ENCODE assay signal across 16 mouse cellular contexts in the genomic region with DNA sequence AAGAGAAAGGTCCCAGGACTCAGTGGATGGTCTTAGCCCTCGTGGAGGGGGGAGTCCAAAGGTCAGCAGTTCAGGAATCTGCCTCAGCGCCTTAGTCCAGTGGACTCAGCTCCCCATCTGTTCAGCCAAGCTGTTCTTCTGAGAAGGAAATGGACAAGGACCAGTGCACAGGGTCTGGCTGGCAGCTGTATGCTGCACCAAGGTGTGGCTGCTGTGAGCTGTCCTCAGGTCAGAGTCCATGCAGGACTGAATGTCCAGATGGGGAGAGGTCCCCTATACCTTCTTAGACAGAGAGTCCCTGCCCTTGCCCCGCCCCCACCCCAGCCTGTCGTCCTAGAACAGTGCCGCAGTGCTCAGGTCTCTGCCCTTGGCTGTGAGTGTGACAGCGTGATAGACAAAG. TPM values are rescaled to one million over a fixed set of nuclear protein-coding genes. Genes with fewer than 3 reads are reported as not detected.
DNase-seq lines count a peak whose midpoint lies in the region; ATAC-seq and TF ChIP-seq lines count a peak whose summit lies in the region.
"Had no signal": no experiment of that assay in that cellular context is flagged by ENCODE, and none has a peak within 500 bp of the region (broad histone marks: within the 10 kb centered on the region; RNA-seq: fewer than 3 reads in every experiment).

No protein-coding gene starts in this region.

- no peak for TF ChIP-seq POLR2A in heart, adult 2 months (IDR thresholded peaks at IDR 0.05; ENCODE audit: insufficient read depth, low read depth, low read length)
- no peak for TF ChIP-seq POLR2A in lung, adult 2 months (IDR thresholded peaks at IDR 0.05; ENCODE audit: borderline replicate concordance, extremely low read depth, low read depth, low read length)

- H3K9ac ChIP-seq in heart, embryonic 12.5 days, result 0 out of 2 replicates have a peak overlapping the region, but pooled peaks have one; percentile 8
- no peak overlapping the region for H3K9ac ChIP-seq in heart, adult 2 months (ENCODE audit: low read depth, low read length)
- H3K9ac ChIP-seq in intestine, embryonic 15.5 days, result no peak overlapping the region
- H3K9ac ChIP-seq in kidney, embryonic 15.5 days, result no peak overlapping the region
- no peak overlapping the region for H3K9ac ChIP-seq in liver, postnatal 0 days (replicated peaks)
- H3K9ac ChIP-seq: hindbrain, embryonic 14.5 days; limb, embryonic 15.5 days; neural tube, embryonic 15.5 days had no signal

- no peak for DNase-seq in heart, adult 2 months
- no peak for DNase-seq in liver, postnatal 0 days
- no peak for DNase-seq in lung, adult 2 months
- DNase-seq: adrenal gland, postnatal 25 days; cerebellum, adult 9-10 months; heart, postnatal 10 days; thymus, adult 2 months had no signal

- peaks cover 36% of the 10 kb centered on the region for H3K27me3 ChIP-seq in heart, embryonic 12.5 days (replicated peaks)
- H3K27me3 ChIP-seq in heart, adult 2 months (ENCODE audit: control insufficient read depth, insufficient read depth, low read length), result no peaks in the 10 kb centered on the region
- H3K27me3 ChIP-seq in intestine, embryonic 15.5 days (replicated peaks), result no peaks in the 10 kb centered on the region
- peaks cover 53% of the 10 kb centered on the region for H3K27me3 ChIP-seq in kidney, embryonic 15.5 days
- no peaks in the 10 kb centered on the region for H3K27me3 ChIP-seq in liver, postnatal 0 days (ENCODE audit: insufficient read depth, low read length)

- no peak overlapping the region for H3K4me2 ChIP-seq in heart, embryonic 12.5 days
- no peak overlapping the region for H3K4me2 ChIP-seq in intestine, embryonic 15.5 days (replicated peaks)
- no peak overlapping the region for H3K4me2 ChIP-seq in kidney, embryonic 15.5 days
- no peak overlapping the region for H3K4me2 ChIP-seq in liver, postnatal 0 days (ENCODE audit: low read depth, low read length)
- H3K4me2 ChIP-seq: hindbrain, embryonic 14.5 days; limb, embryonic 15.5 days; neural tube, embryonic 15.5 days had no signal

- intact Hi-C loops in heart, adult 2 months (cut with DNase I), result no loop called here

- no peaks in the 10 kb centered on the region for H3K36me3 ChIP-seq in heart, embryonic 12.5 days
- H3K36me3 ChIP-seq in heart, adult 2 months (ENCODE audit: control insufficient read depth, insufficient read depth, low read length), result no peaks in the 10 kb centered on the region
- no peaks in the 10 kb centered on the region for H3K36me3 ChIP-seq in intestine, embryonic 15.5 days
- H3K36me3 ChIP-seq in kidney, embryonic 15.5 days, result no peaks in the 10 kb centered on the region
- H3K36me3 ChIP-seq in liver, postnatal 0 days (replicated peaks; ENCODE audit: insufficient read depth, low read length), result no peaks in the 10 kb centered on the region
- H3K36me3 ChIP-seq: limb, embryonic 15.5 days; neural tube, embryonic 15.5 days had no signal

- TF ChIP-seq EP300 in heart, adult 2 months (IDR thresholded peaks at IDR 0.05; ENCODE audit: insufficient read depth, low read depth, low read length), result no peak
- TF ChIP-seq EP300 in liver, postnatal 0 days (IDR thresholded peaks at IDR 0.05; ENCODE audit: low read depth), result no peak

- no peaks in the 10 kb centered on the region for H3K79me2 ChIP-seq in heart, adult 2 months (replicated peaks; ENCODE audit: control insufficient read depth, insufficient read depth, low read length)

- ATAC-seq in heart, embryonic 12.5 days (ENCODE audit: insufficient number of reproducible peaks, low FRiP score), result no peak
- peak; percentile 81 for ATAC-seq in intestine, embryonic 15.5 days
- peak; percentile 77 for ATAC-seq in kidney, embryonic 15.5 days (replicated peaks; ENCODE audit: low FRiP score)
- no peak for ATAC-seq in liver, postnatal 0 days
- no peak for ATAC-seq in granulocyte monocyte progenitor cell, adult 5-6 weeks (replicated peaks; ENCODE audit: poor library complexity, severe bottlenecking)
- ATAC-seq in activated CD4-positive, CD25-positive, alpha-beta regulatory T cell, adult 4 months, result no peak
- ATAC-seq: lung, postnatal 0 days had no signal

- H3K4me3 ChIP-seq in heart, embryonic 12.5 days, result no peak overlapping the region
- H3K4me3 ChIP-seq in heart, adult 2 months, result no peak overlapping the region
- H3K4me3 ChIP-seq in intestine, embryonic 15.5 days (replicated peaks), result no peak overlapping the region
- no peak overlapping the region for H3K4me3 ChIP-seq in kidney, embryonic 15.5 days (replicated peaks)
- no peak overlapping the region for H3K4me3 ChIP-seq in liver, postnatal 0 days (ENCODE audit: low read depth, low read length)
- no peak overlapping the region for H3K4me3 ChIP-seq in lung, adult 2 months (replicated peaks; ENCODE audit: extremely low read depth, low read depth, low read length)
- H3K4me3 ChIP-seq: limb, embryonic 15.5 days; neural tube, embryonic 15.5 days had no signal

- no peak overlapping the region for H3K27ac ChIP-seq in heart, embryonic 12.5 days (ENCODE audit: poor library complexity, severe bottlenecking)
- no peak overlapping the region for H3K27ac ChIP-seq in heart, adult 2 months
- peak overlapping the region; percentile 64 for H3K27ac ChIP-seq in intestine, embryonic 15.5 days
- H3K27ac ChIP-seq in kidney, embryonic 15.5 days, result peak overlapping the region; percentile 89
- H3K27ac ChIP-seq in liver, postnatal 0 days (ENCODE audit: low read depth), result peak overlapping the region; percentile 55
- H3K27ac ChIP-seq: hindbrain, embryonic 14.5 days; limb, embryonic 15.5 days; neural tube, embryonic 15.5 days had no signal

- no peaks in the 10 kb centered on the region for H3K9me3 ChIP-seq in heart, embryonic 12.5 days (replicated peaks)
- H3K9me3 ChIP-seq in intestine, embryonic 15.5 days, result no peaks in the 10 kb centered on the region
- H3K9me3 ChIP-seq in kidney, embryonic 15.5 days (replicated peaks), result no peaks in the 10 kb centered on the region
- no peaks in the 10 kb centered on the region for H3K9me3 ChIP-seq in liver, postnatal 0 days (ENCODE audit: low read length)
- H3K9me3 ChIP-seq: limb, embryonic 15.5 days; neural tube, embryonic 15.5 days had no signal

- no peak for TF ChIP-seq CTCF in heart, adult 2 months (IDR thresholded peaks at IDR 0.05)
- TF ChIP-seq CTCF in liver, postnatal 0 days (IDR thresholded peaks at IDR 0.05; ENCODE audit: low read depth), result no peak
- TF ChIP-seq CTCF in lung, adult 2 months (IDR thresholded peaks at IDR 0.05; ENCODE audit: insufficient read depth, low read length), result no peak

- 43% methylated on average over 6 of the region's 6 CpGs for WGBS in heart, embryonic 12.5 days
- 51% methylated on average over 6 of the region's 6 CpGs for WGBS in heart, adult 2 months
- WGBS in intestine, embryonic 15.5 days, result 30% methylated on average over 6 of the region's 6 CpGs
- 34% methylated on average over 6 of the region's 6 CpGs for WGBS in kidney, embryonic 15.5 days
- WGBS in liver, postnatal 0 days (ENCODE audit: insufficient replicate concordance), result 35% methylated on average over 6 of the region's 6 CpGs
- WGBS in lung, adult 2 months, result 46% methylated on average over 6 of the region's 6 CpGs

- peaks cover 6% of the 10 kb centered on the region for H3K4me1 ChIP-seq in heart, embryonic 12.5 days (replicated peaks)
- H3K4me1 ChIP-seq in heart, adult 2 months (ENCODE audit: control insufficient read depth, insufficient read depth, low read length), result no peaks in the 10 kb centered on the region; the same call in 1 of the 2 replicates
- peaks cover 47% of the 10 kb centered on the region for H3K4me1 ChIP-seq in intestine, embryonic 15.5 days (replicated peaks)
- peaks cover 58% of the 10 kb centered on the region for H3K4me1 ChIP-seq in kidney, embryonic 15.5 days
- peaks cover 17% of the 10 kb centered on the region for H3K4me1 ChIP-seq in liver, postnatal 0 days (ENCODE audit: insufficient read depth)
- 0 out of 2 replicates have a peak, but pooled peaks cover 3% of the 10 kb centered on the region for H3K4me1 ChIP-seq in lung, adult 2 months (ENCODE audit: control insufficient read depth, insufficient read depth, low read length)

RNA-seq across cellular contexts. Expression of a gene that starts 14.5 kb away (rescaled TPM):
- 151 and 154 TPM in 2 replicates for polyA plus RNA-seq in heart, embryonic 12.5 days (2016; fragmentation: Nextera tagmentation; extraction: Ambion mirVana)
- 10 to 100 TPM; 62.1 to 70.9 TPM for total RNA-seq in heart, adult 2 months (2021)
- 73.3 and 84.2 TPM in 2 replicates for polyA plus RNA-seq in heart, adult 2 months (2012; rRNA removed)
- polyA plus RNA-seq in intestine, embryonic 15.5 days (2015; fragmentation: Nextera tagmentation; extraction: Ambion mirVana), result 166 and 172 TPM in 2 replicates
- polyA plus RNA-seq in kidney, embryonic 15.5 days (2015; fragmentation: Nextera tagmentation; extraction: Ambion mirVana), result 206 and 224 TPM in 2 replicates
- polyA plus RNA-seq in liver, postnatal 0 days (2015; fragmentation: Nextera tagmentation; extraction: Ambion mirVana), result 55.0 and 57.9 TPM in 2 replicates
- 61.0 and 61.2 TPM in 2 replicates for total RNA-seq in granulocyte monocyte progenitor cell, adult 5-6 weeks (2014; fragmentation: Nextera tagmentation)
- total RNA-seq in granulocyte monocyte progenitor cell, adult 5-6 weeks (2017), result 63.0 and 69.0 TPM in 2 replicates
- polyA plus RNA-seq in lung, adult 2 months (2012; rRNA removed), result 74.5 and 82.0 TPM in 2 replicates
- polyA plus RNA-seq in activated CD4-positive, CD25-positive, alpha-beta regulatory T cell, adult 4 months (2017; shearing (Covaris generic)), result 100 to 1,000 TPM; 157 to 170 TPM

RNA-seq across cellular contexts. Expression of a gene that starts 25.8 kb away (rescaled TPM):
- 2,134 and 2,138 TPM in 2 replicates for polyA plus RNA-seq in heart, embryonic 12.5 days (2016; fragmentation: Nextera tagmentation; extraction: Ambion mirVana)
- 100 to 1,000 TPM; 384 to 424 TPM for total RNA-seq in heart, adult 2 months (2021)
- 589 and 775 TPM in 2 replicates for polyA plus RNA-seq in heart, adult 2 months (2012; rRNA removed)
- polyA plus RNA-seq in intestine, embryonic 15.5 days (2015; fragmentation: Nextera tagmentation; extraction: Ambion mirVana), result 1,343 and 1,351 TPM in 2 replicates
- 1,089 and 1,191 TPM in 2 replicates for polyA plus RNA-seq in kidney, embryonic 15.5 days (2015; fragmentation: Nextera tagmentation; extraction: Ambion mirVana)
- polyA plus RNA-seq in liver, postnatal 0 days (2015; fragmentation: Nextera tagmentation; extraction: Ambion mirVana), result 1,162 and 1,195 TPM in 2 replicates
- 854 and 878 TPM in 2 replicates for total RNA-seq in granulocyte monocyte progenitor cell, adult 5-6 weeks (2014; fragmentation: Nextera tagmentation)
- total RNA-seq in granulocyte monocyte progenitor cell, adult 5-6 weeks (2017), result 563 and 615 TPM in 2 replicates
- 984 and 1,290 TPM in 2 replicates for polyA plus RNA-seq in lung, adult 2 months (2012; rRNA removed)
- polyA plus RNA-seq in activated CD4-positive, CD25-positive, alpha-beta regulatory T cell, adult 4 months (2017; shearing (Covaris generic)), result 100 to 1,000 TPM; 387 to 411 TPM

RNA-seq across cellular contexts. Expression of a gene that starts 49.3 kb away (rescaled TPM):
- polyA plus RNA-seq in heart, embryonic 12.5 days (2016; fragmentation: Nextera tagmentation; extraction: Ambion mirVana), result 64.1 and 66.3 TPM in 2 replicates
- total RNA-seq in heart, adult 2 months (2021), result 10 to 100 TPM; 14.9 to 16.4 TPM
- polyA plus RNA-seq in heart, adult 2 months (2012; rRNA removed), result 23.8 and 31.8 TPM in 2 replicates
- 49.8 and 52.9 TPM in 2 replicates for polyA plus RNA-seq in intestine, embryonic 15.5 days (2015; fragmentation: Nextera tagmentation; extraction: Ambion mirVana)
- polyA plus RNA-seq in kidney, embryonic 15.5 days (2015; fragmentation: Nextera tagmentation; extraction: Ambion mirVana), result 74.6 and 75.3 TPM in 2 replicates
- polyA plus RNA-seq in liver, postnatal 0 days (2015; fragmentation: Nextera tagmentation; extraction: Ambion mirVana), result 14.7 and 16.5 TPM in 2 replicates
- 67.4 and 72.3 TPM in 2 replicates for total RNA-seq in granulocyte monocyte progenitor cell, adult 5-6 weeks (2014; fragmentation: Nextera tagmentation)
- total RNA-seq in granulocyte monocyte progenitor cell, adult 5-6 weeks (2017), result 42.9 and 49.3 TPM in 2 replicates
- polyA plus RNA-seq in lung, adult 2 months (2012; rRNA removed), result 14.9 and 18.5 TPM in 2 replicates
- polyA plus RNA-seq in activated CD4-positive, CD25-positive, alpha-beta regulatory T cell, adult 4 months (2017; shearing (Covaris generic)), result 10 to 100 TPM; 28.0 to 29.3 TPM

Comparison
In these comparisons a context has a peak if more than half of its experiments do, and no peak if none do; other contexts are left out.
1. ATAC-seq: peak in intestine, embryonic 15.5 days (single experiment) and kidney, embryonic 15.5 days (single experiment); none in heart, embryonic 12.5 days (single experiment), liver, postnatal 0 days (single experiment), granulocyte monocyte progenitor cell, adult 5-6 weeks (single experiment) and activated CD4-positive, CD25-positive, alpha-beta regulatory T cell, adult 4 months (single experiment).
2. H3K27ac ChIP-seq: peak in intestine, embryonic 15.5 days (single experiment), kidney, embryonic 15.5 days (single experiment) and liver, postnatal 0 days (single experiment); none in heart, embryonic 12.5 days (single experiment) and heart, adult 2 months (single experiment).